Mouse (Mus musculus) bone marrow macrophage, adult 2 months (primary cell): ENCODE measurements around the gene Prrx2.

ENCODE experiments used
- CTCF ChIP-seq: IDR thresholded peaks from 2 replicates; pipeline ENCODE4 v1.5.1; 2012; ENCODE audit warnings: low read depth, mild to moderate bottlenecking, low read length, moderate library complexity
- POLR2A ChIP-seq: IDR thresholded peaks from 2 replicates; pipeline ENCODE4 v1.6.1; 2012; ENCODE audit warnings: mild to moderate bottlenecking, low read depth, low read length, borderline replicate concordance

- TF ChIP-seq CTCF (no peak), POLR2A (no peak)
Measured at GRCm38 (mm10) chr2:30901646-30902160, 66.9 kb downstream of the Prrx2 start.
